Mouse (Mus musculus) kidney, adult 2 months (tissue): ENCODE results near the gene Phlpp1.

Source experiments
- CTCF ChIP-seq: fragments of 200-500 bp; conservative IDR thresholded peaks from 2 replicates; pipeline ENCODE4 v1.5.1; 2011; ENCODE audit warnings: low read depth, mild to moderate bottlenecking, control low read depth, low read length, moderate library complexity, mixed read lengths; ENCODE audit not compliant: insufficient read depth, insufficient read length
- POLR2A ChIP-seq: fragments of 200-500 bp; IDR thresholded peaks from one replicate; pipeline ENCODE4 v1.6.1; 2011; ENCODE audit warnings: low read depth, low read length, control low read depth

DNA sequence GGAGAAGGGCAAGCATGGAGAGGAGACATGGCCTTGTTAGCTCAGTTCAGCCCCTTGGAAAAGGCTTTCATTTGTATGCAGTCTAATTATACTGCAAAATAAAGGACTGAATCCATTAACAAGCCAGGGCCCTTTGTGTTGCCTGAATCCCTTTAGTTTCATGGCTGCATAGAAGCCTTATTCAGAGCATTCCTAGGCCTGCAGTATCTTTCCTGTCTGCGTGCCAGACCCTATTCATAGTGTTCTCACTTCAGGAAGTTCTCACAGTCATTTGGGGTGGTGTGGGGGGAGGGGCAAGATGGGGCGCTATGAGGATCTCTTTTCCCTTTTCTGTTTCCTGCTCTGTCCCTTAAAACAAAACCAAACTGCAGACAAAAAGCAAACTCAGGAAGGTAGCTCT, 28.1 kb downstream of the Phlpp1 start:
- no peak for TF ChIP-seq CTCF
- TF ChIP-seq POLR2A: no peak
